Mouse (Mus musculus) lung, postnatal 10 days (tissue): Measurements from ENCODE around the gene Capn7.
A peak's percentile ranks its signal among the peaks of the same experiment; 100 is the strongest.

ENCODE experiments used
- DNase-seq: peaks from one replicate; pipeline ENCODE4 v3.0.0; 2021

Capn7 gene

GRCm38 (mm10) chr14:31397791-31398595 is 61.6 kb downstream of the Capn7 start:
- peak; percentile 60 for DNase-seq

GRCm38 (mm10) chr14:31398819-31399218 is 62.4 kb downstream of the Capn7 start:
- DNase-seq: no peak

GRCm38 (mm10) chr14:31399271-31399670 is 62.8 kb downstream of the Capn7 start:
- DNase-seq: no peak

- DNase-seq: no peak
Observed at GRCm38 (mm10) chr14:31400246-31400645, 63.8 kb downstream of the Capn7 start.

- DNase-seq: no peak
Observed at GRCm38 (mm10) chr14:31400896-31401295, 64.5 kb downstream of the Capn7 start.

- DNase-seq: no peak
Observed at GRCm38 (mm10) chr14:31401918-31402427, 65.5 kb downstream of the Capn7 start.

GRCm38 (mm10) chr14:31402693-31403092 is 66.3 kb downstream of the Capn7 start:
- no peak for DNase-seq

- no peak for DNase-seq
Observed at GRCm38 (mm10) chr14:31403556-31403955, 67.1 kb downstream of the Capn7 start.

GRCm38 (mm10) chr14:31403995-31404394 is 67.6 kb downstream of the Capn7 start:
- DNase-seq: no peak

- no peak for DNase-seq
Observed at GRCm38 (mm10) chr14:31404663-31405062, 68.2 kb downstream of the Capn7 start.

- no peak for DNase-seq
Observed at GRCm38 (mm10) chr14:31405652-31406051, 69.2 kb downstream of the Capn7 start.

- no peak for DNase-seq
Observed at GRCm38 (mm10) chr14:31406154-31406810, 69.8 kb downstream of the Capn7 start.

- peak; percentile 58 for DNase-seq
Observed at GRCm38 (mm10) chr14:31407208-31407607, 70.8 kb downstream of the Capn7 start.

GRCm38 (mm10) chr14:31407911-31408604 is 71.6 kb downstream of the Capn7 start:
- peak; percentile 19 for DNase-seq

- DNase-seq: no peak
Observed at GRCm38 (mm10) chr14:31408666-31409065, 72.2 kb downstream of the Capn7 start.

GRCm38 (mm10) chr14:31410123-31410724 is 73.8 kb downstream of the Capn7 start:
- DNase-seq: no peak

- DNase-seq: no peak
Observed at GRCm38 (mm10) chr14:31410737-31411136, 74.3 kb downstream of the Capn7 start.

- peak; percentile 45 for DNase-seq
Observed at GRCm38 (mm10) chr14:31412651-31413056, 76.2 kb downstream of the Capn7 start.

GRCm38 (mm10) chr14:31413475-31414086 is 77.1 kb downstream of the Capn7 start:
- DNase-seq: no peak

GRCm38 (mm10) chr14:31414235-31414966 is 78.0 kb downstream of the Capn7 start:
- no peak for DNase-seq

- no peak for DNase-seq
Observed at GRCm38 (mm10) chr14:31414967-31415376, 78.5 kb downstream of the Capn7 start.

- no peak for DNase-seq
Observed at GRCm38 (mm10) chr14:31416411-31416810, 80.0 kb downstream of the Capn7 start.
